Mouse (Mus musculus): ENCODE results near the gene Tnpo2. TPM values are rescaled to one million over a fixed set of nuclear protein-coding genes. Genes with fewer than 3 reads are reported as not detected.

Tnpo2 gene
- polyA plus RNA-seq, 1 experiment from 2014 or later: 32.2 TPM

DNA sequence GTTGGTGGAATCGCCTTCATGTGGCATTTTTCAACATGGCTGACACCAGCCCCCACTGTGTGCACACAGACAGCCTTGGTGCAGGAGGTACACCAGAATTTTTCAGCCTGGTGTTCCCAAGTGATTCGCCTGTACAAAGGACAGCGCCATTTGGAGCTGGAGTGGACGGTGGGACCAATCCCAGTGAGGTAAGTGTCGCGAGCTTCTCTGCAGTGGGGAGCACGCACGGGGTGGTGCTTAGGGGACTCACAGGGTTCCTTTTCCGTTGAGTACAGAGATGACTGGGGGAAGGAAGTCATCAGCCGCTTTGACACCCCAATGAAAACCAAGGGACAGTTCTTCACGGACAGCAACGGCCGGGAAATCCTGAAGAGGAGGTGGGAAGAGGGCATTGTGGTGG lies 58.3 kb downstream of the Tnpo2 start:
- 92% methylated on average over 13 of the region's 13 CpGs for WGBS
- ATAC-seq (ENCODE audit: low FRiP score, low read depth): no peak
- H3K36me3 ChIP-seq: peaks cover 76% of the 10 kb centered on the region

DNA sequence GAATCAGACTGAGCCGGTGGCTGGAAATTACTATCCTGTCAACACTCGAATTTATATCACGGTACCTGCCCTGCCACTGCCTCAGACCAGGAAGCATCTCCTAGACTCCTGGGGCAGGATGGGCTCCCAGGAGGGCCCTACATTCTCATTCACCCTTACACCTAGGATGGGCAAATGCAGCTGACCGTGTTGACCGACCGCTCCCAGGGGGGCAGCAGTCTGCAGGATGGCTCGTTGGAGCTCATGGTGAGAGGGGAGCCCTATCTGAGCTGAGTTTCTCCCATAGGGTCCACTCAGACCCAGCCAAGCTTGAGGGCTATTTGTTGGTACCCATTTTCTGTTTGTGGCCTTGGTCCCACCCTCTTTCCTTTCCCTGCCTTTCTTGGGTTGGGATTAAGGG lies 58.9 kb downstream of the Tnpo2 start:
- no peaks in the 10 kb centered on the region for H3K27me3 ChIP-seq
- H3K36me3 ChIP-seq: peaks cover 76% of the 10 kb centered on the region
- no peaks in the 10 kb centered on the region for H3K9me3 ChIP-seq
- H3K4me1 ChIP-seq: no peaks in the 10 kb centered on the region
- 91% methylated on average over 7 of the region's 7 CpGs for WGBS
- no peak overlapping the region for H3K9ac ChIP-seq
- H3K4me2 ChIP-seq (replicated peaks): no peak overlapping the region
- H3K27ac ChIP-seq: no peak overlapping the region
- no peak for ATAC-seq (ENCODE audit: low FRiP score, low read depth)
- H3K4me3 ChIP-seq: no peak overlapping the region

More for the DNA sequence above, 58.3 kb downstream of the Tnpo2 start:
- Histone ChIP-seq H3K27me3 (no peaks in the 10 kb centered on the region), H3K4me3 (no peak overlapping the region), H3K9me3 (no peaks in the 10 kb centered on the region), H3K4me1 (no peaks in the 10 kb centered on the region), H3K4me2 (replicated peaks) (no peak overlapping the region), H3K9ac (no peak overlapping the region), H3K27ac (no peak overlapping the region)

DNA sequence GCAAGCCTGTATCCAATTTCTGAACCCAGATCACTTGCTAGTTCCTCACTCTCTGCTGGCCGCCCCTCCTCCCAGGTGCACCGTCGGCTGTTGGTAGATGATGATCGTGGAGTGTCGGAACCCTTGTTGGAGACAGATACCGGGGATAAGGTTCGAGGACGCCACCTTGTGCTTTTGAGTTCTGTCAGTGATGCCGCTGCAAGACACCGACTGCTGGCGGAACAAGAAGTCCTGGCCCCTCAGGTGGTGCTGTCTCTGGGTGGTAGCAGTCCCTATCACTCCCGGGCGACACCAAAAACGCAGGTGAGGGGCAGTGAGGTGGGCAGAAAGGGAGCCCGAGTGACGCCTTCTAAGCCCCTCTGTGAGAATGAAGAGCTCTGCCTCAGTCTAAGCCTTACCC lies 59.5 kb downstream of the Tnpo2 start:
- H3K4me1 ChIP-seq: no peaks in the 10 kb centered on the region
- no peak overlapping the region for H3K4me3 ChIP-seq
- H3K9ac ChIP-seq: no peak overlapping the region
- H3K4me2 ChIP-seq (replicated peaks): no peak overlapping the region
- no peak for ATAC-seq (ENCODE audit: low FRiP score, low read depth)
- 94% methylated on average over 16 of the region's 16 CpGs for WGBS
- no peaks in the 10 kb centered on the region for H3K9me3 ChIP-seq
- no peaks in the 10 kb centered on the region for H3K27me3 ChIP-seq
- H3K36me3 ChIP-seq: peaks cover 70% of the 10 kb centered on the region
- H3K27ac ChIP-seq: no peak overlapping the region

DNA sequence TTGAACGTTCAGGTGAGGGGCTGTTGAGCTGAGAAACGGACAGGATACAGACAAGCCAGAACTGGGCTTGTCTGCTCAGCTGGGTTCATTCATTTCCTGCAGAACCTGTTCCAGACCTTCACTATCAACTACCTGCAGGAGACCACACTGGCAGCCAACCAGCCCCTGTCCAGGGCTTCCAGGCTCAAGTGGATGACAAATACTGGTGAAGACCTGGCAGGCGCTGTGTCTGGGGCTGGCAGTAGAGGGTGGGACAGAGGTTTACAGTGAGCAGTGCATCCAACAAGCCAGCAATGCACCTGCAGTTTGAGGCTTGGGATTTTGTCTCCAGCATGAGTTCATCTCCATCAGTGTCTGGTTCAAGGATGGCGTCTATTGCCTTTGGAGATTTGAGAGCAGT lies 60.1 kb downstream of the Tnpo2 start:
- Histone ChIP-seq H3K4me1 (no peaks in the 10 kb centered on the region), H3K36me3 (peaks cover 64% of the 10 kb centered on the region), H3K4me3 (no peak overlapping the region), H3K9me3 (peaks cover 4% of the 10 kb centered on the region; the same call in 1 of the 2 replicates), H3K27me3 (no peaks in the 10 kb centered on the region), H3K27ac (no peak overlapping the region), H3K9ac (no peak overlapping the region), H3K4me2 (replicated peaks) (no peak overlapping the region)
- 84% methylated on average over 4 of the region's 4 CpGs for WGBS
- ATAC-seq (ENCODE audit: low FRiP score, low read depth): no peak

DNA sequence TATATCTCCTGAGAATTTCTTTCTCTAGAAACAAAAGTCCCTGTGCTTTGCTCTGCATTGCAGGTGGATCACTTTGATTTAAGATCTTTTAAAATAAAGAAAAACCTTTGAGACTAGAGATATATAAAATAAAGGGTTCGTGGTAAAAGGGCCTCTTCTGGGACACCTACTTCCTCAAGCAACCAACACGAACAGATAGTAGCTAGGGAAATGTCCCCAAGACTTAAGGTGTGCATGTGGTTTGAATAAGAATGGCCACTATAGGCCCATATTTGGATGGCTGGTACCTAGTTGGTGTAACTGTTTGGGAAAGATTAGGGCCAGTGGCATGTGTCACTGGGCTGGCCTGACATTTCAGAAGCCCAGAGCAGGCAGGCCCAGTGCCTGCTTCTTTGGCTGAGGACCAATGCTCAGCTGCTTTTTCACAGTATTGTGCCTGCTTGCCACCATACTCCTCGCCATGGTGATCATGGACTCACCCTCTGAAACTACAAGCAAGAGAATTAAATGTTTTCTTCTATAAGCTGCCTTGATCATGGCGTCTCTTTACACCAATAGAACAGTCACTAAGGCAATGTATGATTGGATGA lies 63.5 kb downstream of the Tnpo2 start:
- 82% methylated on average over 4 of the region's 4 CpGs for whole genome bisulfite sequencing
- no peak for ATAC-seq (ENCODE audit: low FRiP score, low read depth)

More for the DNA sequence above, 63.5 kb downstream of the Tnpo2 start:
- no peak overlapping the region for H3K4me2 ChIP-seq (replicated peaks)
- no peak overlapping the region for H3K9ac ChIP-seq
- H3K4me1 ChIP-seq: no peaks in the 10 kb centered on the region
- H3K4me3 ChIP-seq: no peak overlapping the region
- peaks cover 37% of the 10 kb centered on the region for H3K36me3 ChIP-seq
- no peaks in the 10 kb centered on the region for H3K27me3 ChIP-seq
- H3K27ac ChIP-seq: no peak overlapping the region
- H3K9me3 ChIP-seq: peaks cover 4% of the 10 kb centered on the region; the same call in 1 of the 2 replicates

Small RNAs within 50 kb of the gene (microRNA-seq; reads per million reads assigned to microRNA genes)
- gene Mir7070: not detected

Other genes starting within 250 kb of the Tnpo2 start
- 46.9 and 48.0 TPM in 2 replicates for gene Nfix, start 236.6 kb upstream of the Tnpo2 start, polyA plus RNA-seq (2015; fragmentation: Nextera tagmentation; extraction: Ambion mirVana)
- 6.3 TPM in 2 replicates for gene Dand5, start 214.1 kb upstream of the Tnpo2 start, polyA plus RNA-seq (2015; fragmentation: Nextera tagmentation; extraction: Ambion mirVana)
- 48.1 and 48.4 TPM in 2 replicates for gene Gadd45gip1, start 205.4 kb upstream of the Tnpo2 start, polyA plus RNA-seq (2015; fragmentation: Nextera tagmentation; extraction: Ambion mirVana)
- gene Rad23a, start 196.2 kb upstream of the Tnpo2 start, polyA plus RNA-seq (2015; fragmentation: Nextera tagmentation; extraction: Ambion mirVana): 106 TPM in 2 replicates
- 943 and 1,018 TPM in 2 replicates for gene Calr, start 190.0 kb upstream of the Tnpo2 start, polyA plus RNA-seq (2015; fragmentation: Nextera tagmentation; extraction: Ambion mirVana)
- 108 and 109 TPM in 2 replicates for gene Farsa, start 179.9 kb upstream of the Tnpo2 start, polyA plus RNA-seq (2015; fragmentation: Nextera tagmentation; extraction: Ambion mirVana)
- gene Syce2, start 164.8 kb upstream of the Tnpo2 start, polyA plus RNA-seq (2015; fragmentation: Nextera tagmentation; extraction: Ambion mirVana): 82.7 and 92.5 TPM in 2 replicates
- 41.7 and 42.1 TPM in 2 replicates for gene Gcdh, start 143.0 kb upstream of the Tnpo2 start, polyA plus RNA-seq (2015; fragmentation: Nextera tagmentation; extraction: Ambion mirVana)
- 2.4 and 4.4 TPM in 2 replicates for gene Klf1, start 135.0 kb upstream of the Tnpo2 start, polyA plus RNA-seq (2015; fragmentation: Nextera tagmentation; extraction: Ambion mirVana)
- gene Dnase2a, start 128.4 kb upstream of the Tnpo2 start, polyA plus RNA-seq (2015; fragmentation: Nextera tagmentation; extraction: Ambion mirVana): 16.4 and 18.5 TPM in 2 replicates
- gene Mast1, start 99.6 kb upstream of the Tnpo2 start, polyA plus RNA-seq (2015; fragmentation: Nextera tagmentation; extraction: Ambion mirVana): 0.32 and 0.55 TPM in 2 replicates
- gene Rtbdn, start 89.9 kb upstream of the Tnpo2 start, polyA plus RNA-seq (2015; fragmentation: Nextera tagmentation; extraction: Ambion mirVana): 0.20 and 0.47 TPM in 2 replicates
- gene Gm49661, start 67.5 kb upstream of the Tnpo2 start, polyA plus RNA-seq (2015; fragmentation: Nextera tagmentation; extraction: Ambion mirVana): not detected in 2 replicates
- 961 and 978 TPM in 2 replicates for gene Prdx2, start 67.3 kb upstream of the Tnpo2 start, polyA plus RNA-seq (2015; fragmentation: Nextera tagmentation; extraction: Ambion mirVana)
- 90.9 and 93.2 TPM in 2 replicates for gene Rnaseh2a, start 67.1 kb upstream of the Tnpo2 start, polyA plus RNA-seq (2015; fragmentation: Nextera tagmentation; extraction: Ambion mirVana)
- 8.2 and 8.4 TPM in 2 replicates for gene Junb, start 58.2 kb upstream of the Tnpo2 start, polyA plus RNA-seq (2015; fragmentation: Nextera tagmentation; extraction: Ambion mirVana)
- gene Hook2, start 46.3 kb upstream of the Tnpo2 start, polyA plus RNA-seq (2015; fragmentation: Nextera tagmentation; extraction: Ambion mirVana): 18.6 and 18.8 TPM in 2 replicates
- not detected in 2 replicates for gene Best2, start 22.4 kb upstream of the Tnpo2 start, polyA plus RNA-seq (2015; fragmentation: Nextera tagmentation; extraction: Ambion mirVana)
- 132 TPM in 2 replicates for gene Asna1, start 11.6 kb upstream of the Tnpo2 start, polyA plus RNA-seq (2015; fragmentation: Nextera tagmentation; extraction: Ambion mirVana)
- 114 and 132 TPM in 2 replicates for gene Trir, start 10.1 kb upstream of the Tnpo2 start, polyA plus RNA-seq (2015; fragmentation: Nextera tagmentation; extraction: Ambion mirVana)
- 31.6 and 32.2 TPM in 2 replicates for gene Fbxw9, start 23.1 kb downstream of the Tnpo2 start, polyA plus RNA-seq (2015; fragmentation: Nextera tagmentation; extraction: Ambion mirVana)
- 0.75 and 0.76 TPM in 2 replicates for gene Gm5741, start 31.1 kb downstream of the Tnpo2 start, polyA plus RNA-seq (2015; fragmentation: Nextera tagmentation; extraction: Ambion mirVana)
- gene Dhps, start 34.8 kb downstream of the Tnpo2 start, polyA plus RNA-seq (2015; fragmentation: Nextera tagmentation; extraction: Ambion mirVana): 60.0 and 60.5 TPM in 2 replicates
- 111 and 127 TPM in 2 replicates for gene Wdr83os, start 43.8 kb downstream of the Tnpo2 start, polyA plus RNA-seq (2015; fragmentation: Nextera tagmentation; extraction: Ambion mirVana)
- 43.0 and 45.1 TPM in 2 replicates for gene Wdr83, start 44.4 kb downstream of the Tnpo2 start, polyA plus RNA-seq (2015; fragmentation: Nextera tagmentation; extraction: Ambion mirVana)
- 29.2 and 32.2 TPM in 2 replicates for gene Man2b1, start 46.4 kb downstream of the Tnpo2 start, polyA plus RNA-seq (2015; fragmentation: Nextera tagmentation; extraction: Ambion mirVana)
- gene Zfp791, start 86.2 kb downstream of the Tnpo2 start, polyA plus RNA-seq (2015; fragmentation: Nextera tagmentation; extraction: Ambion mirVana): 2.7 and 3.4 TPM in 2 replicates
- gene Cks1brt, start 115.0 kb downstream of the Tnpo2 start, polyA plus RNA-seq (2015; fragmentation: Nextera tagmentation; extraction: Ambion mirVana): not detected in 2 replicates
- gene Olfr371, start 189.1 kb downstream of the Tnpo2 start, polyA plus RNA-seq (2015; fragmentation: Nextera tagmentation; extraction: Ambion mirVana): not detected in 2 replicates

All from limb, embryonic 13.5 days (tissue).